Mouse (Mus musculus): Measurements from ENCODE around the gene Nav3.

GRCm38 (mm10) chr10:109921368-109921767 is 534.6 kb downstream of the Nav3 start:
- TF ChIP-seq POLR2A (IDR thresholded peaks at IDR 0.05; ENCODE audit: extremely low read depth, insufficient read depth, low read length) (no peak), CTCF (IDR thresholded peaks at IDR 0.05; ENCODE audit: extremely low read depth, insufficient read depth, low read length) (no peak)
